Mouse (Mus musculus) thymus, adult 18-20 months (tissue): Measurements from ENCODE around the gene Susd3.
A peak's percentile ranks its signal among the peaks of the same experiment; 100 is the strongest.

Experiments used
- DNase-seq, 2 experiments: peaks; one replicate each; pipeline ENCODE4 v3.0.0; 2022; ENCODE audit warnings: mixed read lengths in 2 of 2

Susd3 gene

DNA sequence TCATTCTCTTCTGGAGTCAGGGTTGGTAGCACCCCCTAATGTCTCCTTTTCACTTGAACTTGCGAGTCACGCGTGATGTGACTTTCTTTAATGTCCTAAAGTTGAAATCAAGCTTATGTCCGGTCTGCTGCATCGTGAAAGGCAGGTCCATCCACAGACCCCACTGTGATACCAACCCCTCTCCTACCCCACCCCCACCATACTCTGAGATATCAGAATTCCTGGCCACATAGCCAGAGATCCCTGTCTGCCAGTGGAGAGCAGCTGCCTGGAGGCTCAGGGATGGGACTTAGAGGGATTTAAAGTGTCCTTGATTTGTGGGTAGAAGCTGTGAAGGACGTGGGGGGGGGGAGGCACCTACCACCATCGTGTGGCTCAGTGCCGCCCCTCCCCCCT lies at the start of gene Susd3:
Susd3 (minus strand) TSS at position 240 of the 396 bp plus-strand sequence.
- no peak for DNase-seq

DNA sequence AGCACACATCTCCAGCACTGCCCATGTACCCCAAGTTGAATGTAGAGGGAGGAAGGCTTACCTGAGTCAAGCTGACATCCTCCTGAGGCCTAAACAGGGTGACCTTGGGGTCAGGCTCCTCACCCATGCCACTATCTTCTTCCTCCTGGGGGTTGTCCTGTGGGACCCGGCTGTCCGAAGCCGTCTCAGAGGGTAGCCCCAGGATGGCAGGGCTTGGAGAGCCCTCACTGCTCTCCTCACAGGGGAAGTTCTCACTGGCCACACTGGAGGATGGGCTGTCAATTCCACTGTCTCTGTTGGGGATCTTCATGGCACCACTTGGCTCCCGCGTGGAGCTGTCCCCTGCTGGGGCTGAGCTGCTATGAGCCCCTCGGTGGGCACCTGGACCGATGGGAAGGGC lies 47.8 kb upstream of the Susd3 start:
- DNase-seq = no peak

DNA sequence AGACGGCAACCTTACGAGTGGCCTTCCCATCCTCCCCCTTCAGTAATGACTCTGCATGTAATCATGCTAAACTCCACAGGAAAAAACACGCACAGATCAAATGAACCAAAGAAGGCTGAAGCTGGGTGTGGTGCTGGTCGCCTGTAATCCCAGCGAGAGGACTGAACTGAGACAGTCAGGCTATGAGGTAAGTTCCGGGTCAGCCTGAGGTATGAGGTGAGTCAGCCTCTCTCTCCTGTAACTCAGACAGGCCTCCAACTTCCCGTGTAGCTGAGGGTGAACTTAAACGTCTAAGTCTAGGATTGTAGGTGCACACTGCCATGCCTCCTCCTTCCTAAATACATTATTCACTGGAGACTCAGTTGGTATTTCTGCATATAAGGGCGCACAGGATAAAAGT lies 45.6 kb upstream of the Susd3 start:
- DNase-seq = no peak

DNA sequence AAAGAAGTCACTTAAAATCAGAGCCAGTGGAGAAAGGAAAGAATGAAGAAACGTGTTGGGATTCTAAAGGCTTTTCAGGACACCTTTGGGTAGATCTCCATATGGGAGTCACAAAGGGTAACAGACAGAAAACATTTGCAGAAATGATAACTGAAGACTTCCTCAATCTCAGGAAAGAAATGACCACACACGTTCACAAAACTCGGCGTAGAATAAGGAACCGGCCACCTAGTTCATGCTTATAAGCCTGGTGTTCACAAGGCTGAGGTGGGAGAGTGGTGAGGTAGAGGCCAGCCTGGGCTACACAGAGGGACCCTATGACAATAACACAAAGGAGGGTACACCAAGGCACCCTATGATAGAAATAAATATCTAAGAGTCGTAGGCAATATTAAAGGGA lies 43.4 kb upstream of the Susd3 start:
- DNase-seq = no peak

- DNase-seq = peak in 1 of 2 experiments; percentile 28
These were observed 42.9 kb upstream of the Susd3 start for GRCm38 (mm10) chr13:49291398-49291797.

DNA sequence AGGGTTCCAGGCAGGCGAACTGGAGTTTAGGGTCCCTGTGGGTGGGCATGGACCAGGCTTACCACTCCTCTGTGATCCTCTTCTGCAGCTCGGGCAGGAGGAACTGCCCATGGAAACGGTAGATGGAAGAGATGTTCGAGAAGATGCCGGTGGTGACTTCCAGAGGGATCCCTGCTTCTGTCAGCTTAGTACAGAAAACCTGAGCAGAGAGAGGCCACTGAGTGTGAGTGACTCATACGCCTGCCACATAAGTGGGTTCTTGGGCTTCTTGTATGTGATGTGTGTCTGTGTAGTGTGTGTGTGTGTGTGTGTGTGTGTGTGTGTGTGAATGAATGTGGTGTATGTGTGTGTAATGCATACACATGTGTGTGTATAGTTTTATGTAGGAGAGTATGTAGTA lies 38.7 kb upstream of the Susd3 start:
- no peak for DNase-seq

DNA sequence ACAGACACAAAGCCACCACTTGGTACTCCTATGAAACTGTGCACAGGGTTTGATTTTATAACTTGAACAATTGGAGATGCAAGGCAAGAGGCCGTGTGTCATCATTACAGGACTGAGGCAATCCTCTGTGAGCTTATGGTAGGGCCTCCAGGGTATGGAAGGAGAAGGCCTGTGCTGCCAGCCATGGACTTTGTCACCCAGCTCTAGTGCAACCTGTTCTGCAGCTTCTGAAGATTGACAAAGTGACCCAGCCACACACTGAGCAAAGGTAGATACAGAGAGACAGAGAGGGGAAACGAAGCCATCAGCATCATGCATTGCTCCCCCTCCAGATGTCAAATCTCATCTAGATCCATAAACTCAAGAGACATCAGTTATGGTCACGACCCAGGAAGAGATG lies 38.2 kb upstream of the Susd3 start:
- DNase-seq = no peak

GRCm38 (mm10) chr13:49283686-49284085 lies 35.2 kb upstream of the Susd3 start:
- no peak for DNase-seq

- no peak for DNase-seq
These were observed 33.7 kb upstream of the Susd3 start for GRCm38 (mm10) chr13:49282168-49282567.

- DNase-seq = no peak
These were observed 23.6 kb upstream of the Susd3 start for GRCm38 (mm10) chr13:49271831-49272765.

DNA sequence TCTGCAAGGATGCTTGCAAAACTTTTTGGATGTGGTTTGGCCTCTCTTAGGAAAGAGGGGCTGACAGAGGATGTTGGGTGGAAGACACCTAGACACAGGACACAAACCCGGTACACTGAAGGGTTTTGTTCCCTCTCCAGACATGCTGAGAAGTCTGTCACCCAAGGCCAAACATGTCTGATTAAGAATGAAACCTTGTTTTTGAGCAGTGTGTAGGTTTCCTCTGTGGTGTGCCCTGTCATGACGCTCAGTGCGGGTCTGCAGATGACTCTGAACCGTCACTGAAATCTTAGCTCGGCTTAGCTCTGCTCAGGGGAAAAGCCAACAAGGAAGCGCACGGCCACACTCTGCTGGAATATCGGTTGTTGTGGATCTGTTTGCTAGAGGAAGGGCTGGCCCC lies 22.0 kb upstream of the Susd3 start:
- no peak for DNase-seq

DNA sequence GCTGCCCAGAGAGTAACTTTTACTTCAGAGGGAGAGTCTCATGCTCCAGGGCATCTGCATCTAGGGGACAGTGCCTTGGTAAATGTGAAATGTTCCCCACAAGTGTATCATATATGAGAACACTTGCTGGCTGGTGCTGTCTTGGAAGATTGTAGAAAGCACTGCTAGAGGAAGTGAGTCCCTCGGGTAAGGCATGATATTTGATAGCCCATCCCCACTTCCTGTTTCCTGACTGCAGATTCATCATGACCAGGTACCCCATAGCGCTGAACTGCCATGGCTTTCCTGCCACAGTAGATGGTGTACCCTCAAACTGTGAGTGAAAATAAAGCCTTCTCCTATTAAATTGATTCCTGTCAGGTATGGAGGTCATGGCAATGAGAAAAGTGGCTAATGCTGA lies 19.1 kb upstream of the Susd3 start:
- DNase-seq = no peak

GRCm38 (mm10) chr13:49260036-49260722 lies 11.7 kb upstream of the Susd3 start:
- DNase-seq = no peak

GRCm38 (mm10) chr13:49257819-49258313 lies 9.4 kb upstream of the Susd3 start:
- DNase-seq = no peak

DNA sequence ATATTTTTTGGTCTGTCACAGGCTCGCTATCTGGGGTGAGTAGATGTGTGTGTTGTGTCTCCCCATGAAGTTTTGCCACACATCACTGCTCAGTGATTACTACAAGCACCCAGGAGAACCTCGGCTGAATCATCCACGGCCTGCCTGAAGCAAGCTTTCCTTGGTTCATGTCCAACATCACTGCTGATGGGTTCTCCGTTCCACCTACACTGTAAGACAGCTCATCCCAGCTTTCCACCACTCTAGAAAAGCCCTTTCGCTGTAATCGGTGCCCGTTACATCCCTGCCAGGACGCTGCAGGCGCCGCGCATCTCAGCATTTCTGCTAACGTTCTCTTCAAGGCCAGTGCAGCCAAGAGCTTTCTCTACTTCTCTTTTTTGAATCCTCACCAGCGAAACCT lies 4.2 kb upstream of the Susd3 start:
- no peak for DNase-seq

DNA sequence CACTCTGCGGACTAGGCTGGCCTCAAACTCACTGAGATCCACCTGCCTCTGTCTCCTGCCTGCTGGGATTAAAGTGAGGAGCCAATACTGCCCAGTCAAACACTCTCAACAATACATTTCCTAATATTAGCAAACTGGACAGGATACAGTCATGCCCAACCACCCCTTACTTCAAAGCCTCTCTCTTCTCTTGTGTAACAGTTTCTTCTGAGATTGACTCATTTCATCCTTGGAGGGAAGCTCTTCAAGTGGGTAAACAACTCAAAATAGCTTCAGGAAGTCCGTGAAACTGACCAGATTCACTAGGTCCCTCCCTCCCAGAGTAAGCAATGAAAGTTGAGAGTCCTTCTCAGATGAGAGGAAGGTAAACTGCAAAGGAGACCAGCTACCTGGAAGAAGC lies 3.6 kb upstream of the Susd3 start:
- no peak for DNase-seq

- DNase-seq = no peak
These were observed 2.4 kb upstream of the Susd3 start for GRCm38 (mm10) chr13:49250716-49251517.

GRCm38 (mm10) chr13:49249634-49250033 lies 1.1 kb upstream of the Susd3 start:
- no peak for DNase-seq

- DNase-seq = no peak
These were observed 417 bp upstream of the Susd3 start for GRCm38 (mm10) chr13:49248923-49249322.

DNA sequence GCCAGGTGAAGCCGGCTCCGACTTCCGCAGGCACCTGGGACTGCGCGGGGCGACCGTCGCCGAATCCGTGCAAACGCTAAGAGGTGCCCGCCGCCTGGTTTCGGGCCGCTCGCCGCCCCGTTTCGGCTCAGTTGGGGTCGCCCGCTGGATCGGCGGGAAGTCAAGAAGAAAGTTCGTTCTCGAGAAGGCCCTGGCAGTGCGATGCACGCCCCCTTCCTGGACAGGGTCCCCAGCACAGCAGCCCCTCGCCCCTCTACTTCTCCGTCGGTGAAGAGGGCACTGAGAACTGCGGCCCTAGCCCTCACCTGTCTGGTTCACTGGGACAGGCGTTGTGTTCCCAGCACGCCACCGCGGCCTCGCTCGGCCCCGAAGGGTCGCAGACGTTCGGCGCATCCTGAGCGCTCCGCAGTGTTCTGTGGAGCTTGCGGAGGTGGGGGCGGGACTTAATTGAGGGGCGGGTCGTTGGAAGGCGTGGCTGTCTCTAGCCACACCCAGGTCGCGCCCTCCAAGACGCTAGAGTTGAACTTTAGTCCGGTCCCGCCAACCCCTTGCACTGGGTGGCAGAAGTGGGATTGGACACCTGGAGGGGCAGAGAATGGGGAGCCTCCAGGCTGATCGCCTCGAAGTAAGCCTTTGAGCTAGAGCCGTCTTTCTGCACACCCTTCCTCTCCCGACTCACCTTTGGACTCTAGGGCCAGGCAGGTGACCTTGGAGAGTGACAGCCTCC lies 603 bp downstream of the Susd3 start:
- peak in 1 of 2 experiments; percentile 30 for DNase-seq

GRCm38 (mm10) chr13:49247232-49247739 lies 1.2 kb downstream of the Susd3 start:
- no peak for DNase-seq

GRCm38 (mm10) chr13:49246626-49247025 lies 1.9 kb downstream of the Susd3 start:
- no peak for DNase-seq
